Mouse (Mus musculus): ENCODE data around the gene Gm13272. TPM values are rescaled to one million over a fixed set of nuclear protein-coding genes. Genes with fewer than 3 reads are reported as not detected.
"Not testable (repeated sequence)": the region's sequence is repeated elsewhere in the genome, so short reads cannot be mapped to it uniquely, and the experiment has no call there.

Gm13272 gene
- not detected for total RNA-seq (2018; cell fraction: chromatin; rRNA removed)
- total RNA-seq (2018; cell fraction: cytosol; rRNA removed) = not detected
- not detected for total RNA-seq (2018; cell fraction: nucleus; rRNA removed)
- not detected in 3 replicates for polyA plus RNA-seq (2018)

DNA sequence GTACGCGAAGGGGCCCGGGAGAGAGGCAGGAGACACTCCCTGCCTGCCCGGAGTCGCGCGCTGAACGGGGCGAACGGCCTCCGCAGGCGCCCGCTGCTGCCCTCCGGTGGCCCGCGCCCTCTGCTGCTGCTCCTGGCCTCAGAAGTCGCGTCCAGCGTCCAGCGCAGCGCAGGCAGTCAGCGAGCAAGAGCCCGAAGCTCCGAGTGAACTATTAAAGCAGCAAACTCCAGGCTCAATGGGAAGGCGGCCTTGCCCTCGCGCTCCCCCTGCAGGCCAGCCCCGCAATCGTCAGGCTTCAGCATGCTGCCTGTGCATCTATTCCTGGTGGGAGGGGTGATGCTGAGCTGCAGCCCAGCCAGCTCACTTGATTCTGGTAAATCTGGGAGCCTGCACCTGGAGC lies at the start of gene Gm13272:
Gm13272 (plus strand) TSS at position 301 of the 400 bp plus-strand sequence.
- not testable (repeated sequence) for H3K79me2 ChIP-seq (ENCODE audit: inconsistent target); H3K27ac ChIP-seq; H3K4me3 ChIP-seq (ENCODE audit: inconsistent target); H3K36me3 ChIP-seq (ENCODE audit: inconsistent target)
- no CpG with 5 or more reads among the region's 29 CpGs for WGBS (ENCODE audit: missing documents)

DNA sequence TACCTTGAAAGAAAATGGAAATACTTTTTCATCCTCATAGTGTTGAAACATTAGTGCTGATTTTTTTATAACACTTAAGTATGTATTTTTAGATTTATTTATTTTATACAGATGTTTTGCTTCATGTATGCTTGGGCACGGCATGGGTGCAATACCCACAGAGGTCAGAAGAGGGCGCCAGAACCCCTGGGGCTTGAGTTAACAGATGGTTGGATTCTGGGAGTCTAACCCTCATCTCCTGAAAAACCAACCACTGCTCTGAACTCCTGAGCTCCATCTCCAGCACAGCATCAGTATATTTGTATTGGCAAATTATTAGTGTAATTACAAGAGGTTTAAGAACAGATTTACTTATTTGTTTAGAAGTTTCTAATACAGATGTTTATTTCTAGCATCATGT lies 41.2 kb upstream of the Gm13272 start:
- Histone ChIP-seq H3K4me3 (ENCODE audit: inconsistent target) (no peak overlapping the region), H3K36me3 (ENCODE audit: inconsistent target) (no peaks in the 10 kb centered on the region), H3K27ac (no peak overlapping the region), H3K79me2 (ENCODE audit: inconsistent target) (no peaks in the 10 kb centered on the region)
- WGBS (ENCODE audit: missing documents) = 0% methylated on average over 2 of the region's 2 CpGs

DNA sequence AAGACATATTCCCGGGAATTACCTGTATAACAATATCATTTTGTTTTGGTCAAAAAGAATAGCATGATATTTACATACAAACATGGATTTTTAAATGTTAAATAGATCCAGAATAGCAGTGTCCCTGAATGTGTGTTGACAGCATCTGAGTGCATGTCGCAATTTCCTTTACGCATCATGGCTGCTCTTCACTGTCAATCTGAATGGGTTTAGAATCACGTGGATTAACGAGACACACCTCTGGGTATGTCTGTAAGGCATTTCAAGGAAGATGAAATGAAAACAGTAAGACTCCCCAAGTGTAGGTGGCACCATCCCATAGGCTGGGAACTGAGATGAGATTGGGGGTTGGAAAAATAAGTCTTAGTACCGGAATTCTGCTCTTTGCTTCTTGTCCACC lies 40.6 kb upstream of the Gm13272 start:
- WGBS (ENCODE audit: missing documents) = 49% methylated on average over 6 of the region's 6 CpGs
- no peaks in the 10 kb centered on the region for H3K79me2 ChIP-seq (ENCODE audit: inconsistent target)

DNA sequence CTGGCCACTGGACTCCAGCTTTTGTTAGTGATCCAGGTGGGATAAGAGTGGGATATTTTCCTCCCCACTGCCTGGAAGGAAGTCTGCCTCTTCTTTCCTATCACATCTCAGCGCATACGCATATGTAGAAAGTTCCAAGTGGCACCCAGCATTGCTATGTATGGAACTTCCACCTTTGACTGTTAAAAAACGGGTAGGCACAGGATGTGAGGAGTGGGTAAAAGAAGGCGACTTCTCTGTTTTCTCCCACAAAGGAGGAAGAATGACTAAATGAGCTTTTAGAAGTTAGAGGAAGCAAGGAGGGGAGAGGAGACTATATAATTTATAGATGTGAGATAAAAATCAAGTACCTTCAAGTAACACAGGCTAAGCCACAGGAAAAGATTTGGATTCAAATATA lies 38.2 kb upstream of the Gm13272 start:
- 8% methylated on average over 4 of the region's 4 CpGs for WGBS (ENCODE audit: missing documents)
- Histone ChIP-seq H3K79me2 (ENCODE audit: inconsistent target) (no peaks in the 10 kb centered on the region), H3K27ac (no peak overlapping the region), H3K4me3 (ENCODE audit: inconsistent target) (no peak overlapping the region), H3K36me3 (ENCODE audit: inconsistent target) (no peaks in the 10 kb centered on the region)

More for the DNA sequence above, 40.6 kb upstream of the Gm13272 start:
- Histone ChIP-seq H3K36me3 (ENCODE audit: inconsistent target) (no peaks in the 10 kb centered on the region), H3K4me3 (ENCODE audit: inconsistent target) (no peak overlapping the region), H3K27ac (no peak overlapping the region)

DNA sequence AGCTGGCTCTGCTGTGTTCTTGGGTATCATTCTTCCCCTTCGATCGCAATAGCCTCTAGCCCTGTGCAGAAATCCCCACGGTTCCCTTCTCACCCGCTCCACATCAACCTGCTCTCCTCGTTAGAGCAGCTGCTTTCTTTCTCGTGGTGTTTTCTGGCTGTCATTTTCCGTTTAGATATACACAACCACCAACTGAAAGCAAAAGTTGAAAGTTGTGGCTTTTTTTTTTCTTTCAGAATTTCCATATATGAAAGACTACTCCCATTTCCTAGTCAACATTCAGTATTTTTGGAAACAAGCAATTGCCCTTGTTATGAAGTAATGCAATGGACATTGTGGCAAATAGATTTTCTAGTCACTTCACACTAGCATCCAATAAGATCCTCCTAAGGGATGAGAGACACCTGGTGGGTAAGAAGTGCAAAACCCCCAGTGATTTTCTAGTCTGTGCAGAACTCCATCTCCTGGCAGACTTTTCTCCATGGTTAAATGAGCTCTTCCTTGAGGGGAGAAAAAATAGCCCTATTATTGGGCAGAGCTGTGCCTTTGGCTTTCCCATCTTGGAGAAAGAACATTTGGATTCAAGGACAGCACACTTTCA lies 36.8 kb upstream of the Gm13272 start:
- no peak overlapping the region for H3K4me3 ChIP-seq (ENCODE audit: inconsistent target)
- no peak overlapping the region for H3K27ac ChIP-seq
- H3K79me2 ChIP-seq (ENCODE audit: inconsistent target) = no peaks in the 10 kb centered on the region
- 23% methylated on average over 7 of the region's 7 CpGs for WGBS (ENCODE audit: missing documents)
- H3K36me3 ChIP-seq (ENCODE audit: inconsistent target) = no peaks in the 10 kb centered on the region

DNA sequence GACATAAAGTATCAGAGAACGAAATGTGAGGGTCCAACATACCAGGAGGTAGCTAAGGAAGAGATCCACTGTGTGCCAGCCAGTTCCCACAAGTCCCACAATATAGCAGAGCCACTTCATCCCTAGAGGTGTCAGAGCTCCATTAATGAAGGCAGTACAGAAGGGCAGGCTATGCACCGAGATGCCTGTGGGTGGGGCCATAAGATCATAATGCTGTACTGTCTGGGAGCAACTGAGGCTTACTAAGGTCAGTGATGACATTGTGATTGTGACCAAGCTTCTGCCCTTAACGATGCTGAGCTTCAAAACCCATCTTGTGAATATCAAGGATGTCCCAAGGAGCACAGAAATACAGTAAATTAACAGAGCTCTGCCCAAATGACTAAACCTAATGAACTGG lies 35.4 kb upstream of the Gm13272 start:
- no peaks in the 10 kb centered on the region for H3K36me3 ChIP-seq (ENCODE audit: inconsistent target)
- no peak overlapping the region for H3K27ac ChIP-seq
- WGBS (ENCODE audit: missing documents) = 86% methylated on average over 3 of the region's 3 CpGs
- no peak overlapping the region for H3K4me3 ChIP-seq (ENCODE audit: inconsistent target)
- H3K79me2 ChIP-seq (ENCODE audit: inconsistent target) = no peaks in the 10 kb centered on the region

DNA sequence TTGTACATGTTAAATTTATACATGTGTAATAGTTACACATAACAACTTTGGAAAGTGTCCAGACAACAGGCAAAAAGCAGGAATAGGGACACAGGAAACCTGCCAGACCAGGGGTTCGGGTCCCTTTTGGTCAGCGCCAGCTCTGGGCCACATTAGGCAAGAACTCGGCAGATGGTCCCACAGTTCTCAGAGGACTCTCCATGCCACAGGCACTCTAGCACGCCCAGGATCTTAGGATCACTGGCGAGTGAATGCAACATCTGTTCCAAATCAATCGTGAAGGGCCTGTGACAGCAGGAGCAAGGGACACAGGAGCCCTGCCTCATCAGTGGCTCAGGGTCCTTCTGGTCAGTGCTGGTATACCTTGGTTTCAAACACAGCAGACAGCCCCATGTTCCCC lies 29.7 kb upstream of the Gm13272 start:
- Histone ChIP-seq H3K79me2 (ENCODE audit: inconsistent target) (no peaks in the 10 kb centered on the region), H3K27ac (no peak overlapping the region), H3K4me3 (ENCODE audit: inconsistent target) (no peak overlapping the region), H3K36me3 (ENCODE audit: inconsistent target) (no peaks in the 10 kb centered on the region)
- 98% methylated on average over 6 of the region's 6 CpGs for WGBS (ENCODE audit: missing documents)

DNA sequence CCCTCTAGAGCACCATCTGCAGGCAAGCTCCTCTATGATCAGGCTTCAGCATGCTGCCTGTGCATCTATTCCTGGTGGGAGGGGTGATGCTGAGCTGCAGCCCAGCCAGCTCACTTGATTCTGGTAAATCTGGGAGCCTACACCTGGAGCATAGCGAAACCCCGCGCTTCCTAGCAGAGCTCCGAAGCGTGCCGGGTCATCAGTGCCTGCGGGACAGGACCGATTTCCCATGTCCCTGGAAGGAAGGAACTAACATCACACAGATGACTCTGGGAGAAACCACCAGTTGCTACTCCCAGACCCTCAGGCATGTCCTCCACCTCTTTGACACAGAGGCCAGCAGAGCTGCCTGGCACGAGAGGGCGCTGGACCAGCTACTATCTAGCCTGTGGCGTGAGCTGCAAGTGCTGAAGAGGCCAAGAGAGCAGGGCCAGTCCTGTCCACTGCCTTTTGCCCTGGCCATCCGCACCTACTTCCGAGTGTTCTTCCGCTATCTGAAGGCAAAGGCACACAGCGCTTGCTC lies 24.8 kb upstream of the Gm13272 start, which contains the start of gene Gm13271:
Gm13271 (plus strand) TSS at position 51 of the 523 bp plus-strand sequence.
- not testable (repeated sequence) for H3K79me2 ChIP-seq (ENCODE audit: inconsistent target); H3K4me3 ChIP-seq (ENCODE audit: inconsistent target); H3K36me3 ChIP-seq (ENCODE audit: inconsistent target); H3K27ac ChIP-seq
- WGBS (ENCODE audit: missing documents) = 100% methylated on average over 12 of the region's 15 CpGs

DNA sequence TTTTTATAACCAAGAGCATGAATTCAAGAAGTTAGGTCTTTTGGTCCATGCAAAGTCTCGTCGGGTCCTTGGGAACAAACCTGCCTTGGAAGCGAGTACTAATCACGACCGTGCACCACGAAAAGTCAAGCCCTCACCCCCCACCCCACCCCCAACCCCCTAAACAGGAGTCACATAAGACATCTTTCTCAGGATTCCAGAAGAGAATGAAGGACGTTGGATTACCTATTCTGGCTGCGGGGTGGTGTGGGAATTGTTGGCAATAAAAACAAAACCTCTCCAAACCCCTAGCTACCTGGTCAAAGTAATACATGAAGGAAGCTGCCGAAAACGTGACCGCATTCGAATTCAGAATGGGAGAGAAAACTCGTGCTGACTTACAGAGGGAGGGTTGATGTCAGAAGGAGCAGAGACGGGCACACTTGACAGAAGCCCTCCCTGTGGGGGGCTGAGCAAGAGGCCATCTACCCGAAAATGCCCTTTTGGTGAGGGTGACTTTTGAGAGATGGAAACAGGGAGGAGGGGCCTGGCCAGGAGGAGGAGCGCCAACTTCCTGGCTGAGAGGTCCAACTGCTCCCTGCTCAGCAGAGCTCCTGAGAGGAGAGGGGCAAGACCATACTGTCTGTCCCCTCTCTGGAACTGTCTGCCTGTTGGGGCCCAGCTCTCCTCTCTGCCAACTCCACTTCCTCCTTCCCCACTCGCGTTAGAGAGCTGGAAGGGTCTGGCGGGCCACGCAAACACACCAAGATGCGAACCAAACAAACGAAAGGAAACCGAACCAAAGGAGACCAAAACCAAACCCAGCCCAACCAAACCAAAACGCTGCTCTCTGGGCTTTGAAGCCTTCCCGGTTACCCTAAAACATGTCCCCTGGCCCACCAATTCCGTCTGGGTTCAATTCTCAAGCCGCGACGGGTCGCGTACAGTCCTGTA lies 22.8 kb upstream of the Gm13272 start:
- not testable (repeated sequence) for H3K79me2 ChIP-seq (ENCODE audit: inconsistent target); H3K36me3 ChIP-seq (ENCODE audit: inconsistent target)
- H3K27ac ChIP-seq = peak overlapping the region; percentile 78
- WGBS (ENCODE audit: missing documents) = 10% methylated on average over 19 of the region's 31 CpGs
- H3K4me3 ChIP-seq (ENCODE audit: inconsistent target) = peak overlapping the region; percentile 61

DNA sequence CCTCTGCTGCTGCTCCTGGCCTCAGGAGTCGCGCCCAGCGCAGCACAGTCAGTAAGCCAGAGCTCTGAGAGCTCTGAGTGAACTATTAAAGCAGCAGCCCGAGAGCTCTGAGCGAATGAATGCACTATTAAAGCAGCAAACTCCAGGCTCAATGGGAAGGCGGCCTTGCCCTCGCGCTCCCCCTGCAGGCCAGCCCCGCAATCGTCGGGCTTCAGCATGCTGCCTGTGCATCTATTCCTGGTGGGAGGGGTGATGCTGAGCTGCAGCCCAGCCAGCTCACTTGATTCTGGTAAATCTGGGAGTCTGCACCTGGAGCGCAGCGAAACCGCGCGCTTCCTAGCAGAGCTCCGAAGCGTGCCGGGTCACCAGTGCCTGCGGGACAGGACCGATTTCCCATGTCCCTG lies 22.0 kb upstream of the Gm13272 start:
- H3K27ac ChIP-seq; H3K36me3 ChIP-seq (ENCODE audit: inconsistent target); H3K79me2 ChIP-seq (ENCODE audit: inconsistent target); H3K4me3 ChIP-seq (ENCODE audit: inconsistent target): not testable (repeated sequence)
- WGBS (ENCODE audit: missing documents) = 0% methylated on average over 7 of the region's 21 CpGs

DNA sequence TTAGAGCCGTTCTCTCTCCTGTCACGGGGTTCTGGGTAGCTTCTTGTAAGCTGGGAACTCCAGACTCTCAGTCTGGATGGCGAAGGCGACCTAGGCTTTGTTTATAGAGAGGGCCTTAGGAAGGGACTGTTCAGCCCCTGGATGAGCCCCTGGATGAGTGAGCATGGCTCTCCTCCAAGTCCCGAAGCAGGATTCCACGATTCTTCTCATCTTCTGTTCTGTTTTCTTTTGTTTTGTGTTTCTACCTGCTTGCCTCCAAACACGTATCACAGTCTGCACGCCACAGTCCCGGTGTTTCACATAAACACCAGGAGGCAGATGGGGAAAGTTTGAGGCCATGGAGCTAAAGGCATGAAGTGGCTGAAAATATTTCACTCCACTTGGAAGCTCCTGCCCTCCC lies 20.9 kb upstream of the Gm13272 start:
- H3K4me3 ChIP-seq (ENCODE audit: inconsistent target); H3K36me3 ChIP-seq (ENCODE audit: inconsistent target); H3K27ac ChIP-seq; H3K79me2 ChIP-seq (ENCODE audit: inconsistent target): not testable (repeated sequence)
- 96% methylated on average over 4 of the region's 9 CpGs for WGBS (ENCODE audit: missing documents)

DNA sequence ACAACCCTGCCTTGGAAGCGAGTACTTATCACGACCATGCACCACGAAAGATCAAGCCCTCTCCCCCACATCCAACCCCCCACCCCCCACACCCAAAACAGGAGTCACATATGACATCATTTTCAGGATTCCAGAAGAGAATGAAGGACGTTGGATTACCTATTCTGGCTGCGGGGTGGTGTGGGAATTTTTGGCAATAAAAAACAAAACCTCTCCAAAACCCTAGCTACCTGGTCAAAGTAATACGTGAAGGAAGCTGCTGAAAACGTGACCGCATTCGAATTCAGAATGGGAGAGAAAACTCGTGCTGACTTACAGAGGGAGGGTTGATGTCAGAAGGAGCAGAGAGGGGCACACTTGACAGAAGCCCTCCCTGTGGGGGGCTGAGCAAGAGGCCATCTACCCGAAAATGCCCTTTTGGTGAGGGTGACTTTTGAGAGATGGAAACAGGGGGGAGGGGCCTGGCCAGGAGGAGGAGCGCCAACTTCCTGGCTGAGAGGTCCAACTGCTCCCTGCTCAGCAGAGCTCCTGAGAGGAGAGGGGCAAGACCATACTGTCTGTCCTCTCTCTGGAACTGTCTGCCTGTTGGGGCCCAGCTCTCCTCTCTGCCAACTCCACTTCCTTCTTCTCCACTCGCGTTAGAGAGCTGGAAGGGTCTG lies 19.9 kb upstream of the Gm13272 start, which contains the start of gene Gm13283:
Gm13283 (plus strand) TSS at position 510 of the 659 bp plus-strand sequence.
- not testable (repeated sequence) for H3K27ac ChIP-seq; H3K36me3 ChIP-seq (ENCODE audit: inconsistent target); H3K4me3 ChIP-seq (ENCODE audit: inconsistent target); H3K79me2 ChIP-seq (ENCODE audit: inconsistent target)
- 40% methylated on average over 1 of the region's 14 CpGs for WGBS (ENCODE audit: missing documents)

DNA sequence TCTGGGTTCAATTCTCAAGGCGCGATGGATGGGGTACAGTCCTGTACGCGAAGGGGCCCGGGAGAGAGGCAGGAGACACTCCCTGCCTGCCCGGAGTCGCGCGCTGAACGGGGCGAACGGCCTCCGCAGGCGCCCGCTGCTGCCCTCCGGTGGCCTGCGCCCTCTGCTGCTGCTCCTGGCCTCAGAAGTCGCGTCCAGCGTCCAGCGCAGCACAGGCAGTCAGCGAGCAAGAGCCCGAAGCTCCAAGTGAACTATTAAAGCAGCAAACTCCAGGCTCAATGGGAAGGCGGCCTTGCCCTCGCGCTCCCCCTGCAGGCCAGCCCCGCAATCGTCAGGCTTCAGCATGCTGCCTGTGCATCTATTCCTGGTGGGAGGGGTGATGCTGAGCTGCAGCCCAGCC lies 19.2 kb upstream of the Gm13272 start:
- H3K27ac ChIP-seq = not testable (repeated sequence)

DNA sequence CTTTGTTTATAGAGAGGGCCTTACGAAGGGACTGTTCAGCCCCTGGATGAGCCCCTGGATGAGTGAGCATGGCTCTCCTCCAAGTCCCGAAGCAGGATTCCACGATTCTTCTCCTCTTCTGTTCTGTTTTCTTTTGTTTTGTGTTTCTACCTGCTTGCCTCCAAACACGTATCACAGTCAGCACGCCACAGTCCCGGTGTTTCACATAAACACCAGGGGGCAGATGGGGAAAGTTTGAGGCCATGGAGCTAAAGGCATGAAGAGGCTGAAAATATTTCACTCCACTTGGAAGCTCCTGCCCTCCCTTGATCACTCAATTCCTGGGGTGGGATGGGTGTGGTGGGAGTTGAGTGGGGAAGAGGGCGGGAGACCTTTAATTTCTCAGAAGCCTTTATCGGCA lies 17.9 kb upstream of the Gm13272 start:
- H3K27ac ChIP-seq; H3K36me3 ChIP-seq (ENCODE audit: inconsistent target); H3K79me2 ChIP-seq (ENCODE audit: inconsistent target); H3K4me3 ChIP-seq (ENCODE audit: inconsistent target): not testable (repeated sequence)
- 81% methylated on average over 3 of the region's 8 CpGs for WGBS (ENCODE audit: missing documents)

More for the DNA sequence above, 19.2 kb upstream of the Gm13272 start:
- WGBS (ENCODE audit: missing documents) = 0% methylated on average over 2 of the region's 28 CpGs
- H3K4me3 ChIP-seq (ENCODE audit: inconsistent target); H3K36me3 ChIP-seq (ENCODE audit: inconsistent target); H3K79me2 ChIP-seq (ENCODE audit: inconsistent target): not testable (repeated sequence)
